Mouse (Mus musculus) CH12.LX (cell line): Measurements from ENCODE around the gene Harbi1.

Source experiments
- CTCF ChIP-seq, 2 experiments: IDR thresholded peaks in 1 of 2; conservative IDR thresholded peaks in 1 of 2; 2 replicates each; pipeline ENCODE4 v1.5.1; 2011 to 2012; ENCODE audit warnings: low read depth in 2 of 2, low read length in 2 of 2, improper control_type of control experiment in 1 of 2, inconsistent platforms in 1 of 2, mild to moderate bottlenecking in 1 of 2, moderate library complexity in 1 of 2
- MAFK ChIP-seq: IDR thresholded peaks from 2 replicates; pipeline ENCODE4 v1.6.1; 2011; ENCODE audit warnings: low read length, improper control_type of control experiment; ENCODE audit not compliant: insufficient replicate concordance
- POLR2A ChIP-seq: IDR thresholded peaks from 2 replicates; pipeline ENCODE4 v1.6.1; 2011; ENCODE audit warnings: low read depth, mild to moderate bottlenecking, improper control_type of control experiment, low read length

GRCm38 (mm10) chr2:91664780-91665179 is 45.9 kb upstream of the Harbi1 start:
- TF ChIP-seq MAFK (no peak), POLR2A (no peak), CTCF (conservative IDR thresholded peaks at IDR 0.05 in 1 of 2, IDR thresholded peaks at IDR 0.05 in 1 of 2; ENCODE audit: low read depth in 2 of 2, low read length in 2 of 2) (no peak)
